Mouse (Mus musculus): ENCODE data around the gene Etv6. TPM values are rescaled to one million over a fixed set of nuclear protein-coding genes. Genes with fewer than 3 reads are reported as not detected.

Etv6 gene
- total and polyA plus RNA-seq, 2 experiments from 2014 or later = 6.1 to 30.3 TPM

- peaks cover 14% of the 10 kb centered on the region for H3K4me1 ChIP-seq (ENCODE audit: control insufficient read depth, insufficient read depth)
- peaks cover 8% of the 10 kb centered on the region; the same call in 1 of the 2 replicates for H3K36me3 ChIP-seq (replicated peaks; ENCODE audit: control insufficient read depth, insufficient read depth, low read length)
- DNase-seq (ENCODE audit: low spot score) = no peak
- H3K9ac ChIP-seq (replicated peaks; ENCODE audit: low read depth, low read length) = no peak overlapping the region
- H3K27me3 ChIP-seq (ENCODE audit: control insufficient read depth, insufficient read depth, low read length) = no peaks in the 10 kb centered on the region
- no peak overlapping the region for H3K4me3 ChIP-seq (ENCODE audit: low read depth, low read length)
- no peak for ATAC-seq (ENCODE audit: insufficient read depth, low read depth)
- H3K27ac ChIP-seq (ENCODE audit: low read depth) = no peak overlapping the region
- 78% methylated on average over 9 of the region's 9 CpGs for WGBS
- no peaks in the 10 kb centered on the region for H3K9me3 ChIP-seq (replicated peaks; ENCODE audit: control insufficient read depth, low read length)
- TF ChIP-seq CTCF (IDR thresholded peaks at IDR 0.05; ENCODE audit: low read depth) (no peak), EP300 (IDR thresholded peaks at IDR 0.05; ENCODE audit: low read depth) (no peak)
- H3K4me2 ChIP-seq (ENCODE audit: low read depth, low read length) = no peak overlapping the region
These were observed 99.4 kb downstream of the Etv6 start for GRCm38 (mm10) chr6:134134821-134135323.

DNA sequence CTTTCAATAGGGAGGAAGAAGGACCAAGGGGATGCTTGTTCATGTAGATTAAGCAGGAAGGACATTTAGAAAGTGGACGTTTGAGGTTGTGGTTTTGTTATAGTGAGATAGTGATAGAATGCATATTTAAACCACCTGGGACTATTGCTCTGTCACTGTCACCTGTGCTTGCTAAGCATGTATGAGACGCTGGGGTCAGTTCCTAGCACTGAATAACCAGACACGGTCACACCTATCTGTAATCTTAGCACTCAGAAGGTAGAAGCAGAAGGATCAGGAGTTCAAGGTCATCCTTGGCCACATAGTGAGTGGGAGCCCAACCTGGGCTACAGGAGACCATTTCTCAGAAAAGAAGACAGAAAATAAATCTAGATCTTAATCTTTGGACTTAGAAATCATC lies 100.8 kb downstream of the Etv6 start:
- Histone ChIP-seq H3K9ac (replicated peaks; ENCODE audit: low read depth, low read length) (no peak overlapping the region), H3K4me3 (ENCODE audit: low read depth, low read length) (no peak overlapping the region), H3K27ac (ENCODE audit: low read depth) (no peak overlapping the region), H3K4me2 (ENCODE audit: low read depth, low read length) (no peak overlapping the region), H3K4me1 (ENCODE audit: control insufficient read depth, insufficient read depth) (peaks cover 18% of the 10 kb centered on the region), H3K27me3 (ENCODE audit: control insufficient read depth, insufficient read depth, low read length) (no peaks in the 10 kb centered on the region), H3K9me3 (replicated peaks; ENCODE audit: control insufficient read depth, low read length) (no peaks in the 10 kb centered on the region), H3K36me3 (replicated peaks; ENCODE audit: control insufficient read depth, insufficient read depth, low read length) (peaks cover 8% of the 10 kb centered on the region; the same call in 1 of the 2 replicates)
- TF ChIP-seq CTCF (IDR thresholded peaks at IDR 0.05; ENCODE audit: low read depth) (no peak), EP300 (IDR thresholded peaks at IDR 0.05; ENCODE audit: low read depth) (no peak)
- 73% methylated on average over 3 of the region's 3 CpGs for WGBS
- DNase-seq (ENCODE audit: low spot score) (no peak), ATAC-seq (ENCODE audit: insufficient read depth, low read depth) (no peak)

DNA sequence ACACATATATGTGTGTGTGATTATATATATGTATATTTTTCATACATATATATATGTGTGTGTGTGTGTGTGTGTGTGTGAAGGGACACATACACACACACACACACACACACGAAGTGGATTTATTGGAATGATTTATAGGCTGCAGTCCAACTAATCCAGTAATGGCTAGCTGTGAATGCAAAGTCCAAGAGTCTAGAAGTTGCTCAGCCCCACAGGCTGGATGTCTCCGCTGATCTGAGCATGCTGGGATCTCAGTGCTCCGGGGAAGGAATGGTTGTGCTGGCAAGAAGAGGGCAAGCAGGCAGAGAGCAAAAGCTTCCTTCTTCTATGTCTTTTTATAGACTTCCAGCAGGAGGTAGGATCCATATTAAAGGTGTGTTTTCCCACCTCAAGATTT lies 103.9 kb downstream of the Etv6 start:
- TF ChIP-seq CTCF (IDR thresholded peaks at IDR 0.05; ENCODE audit: low read depth) = no peak
- TF ChIP-seq EP300 (IDR thresholded peaks at IDR 0.05; ENCODE audit: low read depth) = no peak
- H3K27ac ChIP-seq (ENCODE audit: low read depth) = no peak overlapping the region
- H3K4me1 ChIP-seq (ENCODE audit: control insufficient read depth, insufficient read depth) = peaks cover 33% of the 10 kb centered on the region
- 87% methylated on average over 3 of the region's 3 CpGs for WGBS
- H3K4me2 ChIP-seq (ENCODE audit: low read depth, low read length) = no peak overlapping the region
- ATAC-seq (ENCODE audit: insufficient read depth, low read depth) = no peak
- H3K9me3 ChIP-seq (replicated peaks; ENCODE audit: control insufficient read depth, low read length) = no peaks in the 10 kb centered on the region
- H3K4me3 ChIP-seq (ENCODE audit: low read depth, low read length) = no peak overlapping the region
- no peak overlapping the region for H3K9ac ChIP-seq (replicated peaks; ENCODE audit: low read depth, low read length)
- peaks cover 4% of the 10 kb centered on the region; the same call in 1 of the 2 replicates for H3K36me3 ChIP-seq (replicated peaks; ENCODE audit: control insufficient read depth, insufficient read depth, low read length)
- no peak for DNase-seq (ENCODE audit: low spot score)
- no peaks in the 10 kb centered on the region for H3K27me3 ChIP-seq (ENCODE audit: control insufficient read depth, insufficient read depth, low read length)

GRCm38 (mm10) chr6:134140718-134141615 lies 105.5 kb downstream of the Etv6 start:
- no peak overlapping the region for H3K9ac ChIP-seq (replicated peaks; ENCODE audit: low read depth, low read length)
- DNase-seq (ENCODE audit: low spot score) = no peak
- 56% methylated on average over 16 of the region's 16 CpGs for WGBS
- no peaks in the 10 kb centered on the region for H3K27me3 ChIP-seq (ENCODE audit: control insufficient read depth, insufficient read depth, low read length)
- peaks cover 43% of the 10 kb centered on the region for H3K4me1 ChIP-seq (ENCODE audit: control insufficient read depth, insufficient read depth)
- TF ChIP-seq CTCF (IDR thresholded peaks at IDR 0.05; ENCODE audit: low read depth) = no peak
- TF ChIP-seq EP300 (IDR thresholded peaks at IDR 0.05; ENCODE audit: low read depth) = no peak
- H3K9me3 ChIP-seq (replicated peaks; ENCODE audit: control insufficient read depth, low read length) = no peaks in the 10 kb centered on the region
- H3K4me2 ChIP-seq (ENCODE audit: low read depth, low read length) = no peak overlapping the region
- no peak overlapping the region for H3K4me3 ChIP-seq (ENCODE audit: low read depth, low read length)
- peaks cover 4% of the 10 kb centered on the region; the same call in 1 of the 2 replicates for H3K36me3 ChIP-seq (replicated peaks; ENCODE audit: control insufficient read depth, insufficient read depth, low read length)
- H3K27ac ChIP-seq (ENCODE audit: low read depth) = no peak overlapping the region
- no peak for ATAC-seq (ENCODE audit: insufficient read depth, low read depth)

DNA sequence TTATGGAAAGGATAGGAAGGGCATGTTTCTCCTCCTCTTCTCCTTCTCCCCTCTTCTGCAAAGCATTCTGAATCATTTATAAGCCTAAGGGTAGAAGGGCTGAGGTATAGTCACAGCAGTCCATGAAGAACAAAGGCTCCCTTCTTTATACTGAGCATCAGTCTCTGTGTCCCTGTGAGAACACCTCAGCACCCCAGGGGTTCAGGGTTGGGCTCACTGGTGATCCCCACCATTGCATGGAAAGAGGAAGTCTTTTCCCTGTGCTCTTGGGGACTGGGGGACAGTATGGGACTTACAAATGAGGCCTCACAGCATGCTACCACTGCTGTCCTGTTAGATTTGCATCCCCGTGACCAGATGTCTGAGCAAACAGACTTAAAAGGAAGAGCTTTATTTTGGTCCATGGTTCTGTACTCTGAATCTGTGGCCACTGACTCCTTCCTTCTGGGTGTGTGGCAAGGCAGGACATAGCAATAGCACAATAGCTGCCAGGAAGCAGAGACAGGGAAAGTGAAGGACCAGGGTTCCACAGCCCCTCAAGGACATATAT lies 106.2 kb downstream of the Etv6 start:
- H3K36me3 ChIP-seq (replicated peaks; ENCODE audit: control insufficient read depth, insufficient read depth, low read length) = peaks cover 4% of the 10 kb centered on the region; the same call in 1 of the 2 replicates
- H3K9ac ChIP-seq (replicated peaks; ENCODE audit: low read depth, low read length) = no peak overlapping the region
- no peak overlapping the region for H3K4me3 ChIP-seq (ENCODE audit: low read depth, low read length)
- no peak overlapping the region for H3K27ac ChIP-seq (ENCODE audit: low read depth)
- no peaks in the 10 kb centered on the region for H3K9me3 ChIP-seq (replicated peaks; ENCODE audit: control insufficient read depth, low read length)
- ATAC-seq (ENCODE audit: insufficient read depth, low read depth) (no peak), DNase-seq (ENCODE audit: low spot score) (no peak)
- TF ChIP-seq CTCF (IDR thresholded peaks at IDR 0.05; ENCODE audit: low read depth) (no peak), EP300 (IDR thresholded peaks at IDR 0.05; ENCODE audit: low read depth) (no peak)
- H3K4me1 ChIP-seq (ENCODE audit: control insufficient read depth, insufficient read depth) = peaks cover 50% of the 10 kb centered on the region
- no peaks in the 10 kb centered on the region for H3K27me3 ChIP-seq (ENCODE audit: control insufficient read depth, insufficient read depth, low read length)
- H3K4me2 ChIP-seq (ENCODE audit: low read depth, low read length) = no peak overlapping the region
- 76% methylated on average over 1 of the region's 1 CpGs for WGBS

Data from heart, postnatal 0 days (tissue).